Mouse (Mus musculus) forelimb bud, embryonic 11.5 days (tissue): ENCODE measurements at regions not wholly inside any gene's neighbourhood (a gene's known extent, or its start where the extent isn't known, plus 50 kb on each side); places are given as distances from the start of the nearest gene placed in this dataset.
"Not testable (repeated sequence)": the region's sequence is repeated elsewhere in the genome, so short reads cannot be mapped to it uniquely, and the experiment has no call there.

Experiments used
- DNase-seq: peaks from one replicate; pipeline ENCODE4 v3.0.0-alpha.2; 2012; ENCODE audit warnings: low read depth, low spot score

- peak; percentile 29 for DNase-seq
Measured at GRCm38 (mm10) chr2:78418561-78419338, 449.2 kb upstream of the Ube2e3 start.

GRCm38 (mm10) chr2:78416574-78417109 is 451.3 kb upstream of the Ube2e3 start:
- no peak for DNase-seq

- DNase-seq: no peak
Measured at GRCm38 (mm10) chr2:78412985-78413384, 454.9 kb upstream of the Ube2e3 start.

- DNase-seq: no peak
Measured at GRCm38 (mm10) chr2:78403890-78404289, 457.7 kb upstream of the Cwc22 start.

GRCm38 (mm10) chr2:78399236-78399635 is 453.1 kb upstream of the Cwc22 start:
- DNase-seq: no peak

GRCm38 (mm10) chr2:78396924-78397323 is 450.7 kb upstream of the Cwc22 start:
- DNase-seq: no peak

GRCm38 (mm10) chr2:78393090-78393489 is 446.9 kb upstream of the Cwc22 start:
- no peak for DNase-seq

- no peak for DNase-seq
Measured at GRCm38 (mm10) chr2:78392425-78392824, 446.2 kb upstream of the Cwc22 start.

GRCm38 (mm10) chr2:78388001-78388400 is 441.8 kb upstream of the Cwc22 start:
- no peak for DNase-seq

- DNase-seq: no peak
Measured at GRCm38 (mm10) chr2:78381234-78381633, 435.1 kb upstream of the Cwc22 start.

- no peak for DNase-seq
Measured at GRCm38 (mm10) chr2:78331736-78332475, 385.7 kb upstream of the Cwc22 start.

GRCm38 (mm10) chr2:78326091-78326490 is 379.9 kb upstream of the Cwc22 start:
- no peak for DNase-seq

- DNase-seq: no peak
Measured at GRCm38 (mm10) chr2:78322216-78322965, 376.2 kb upstream of the Cwc22 start.

GRCm38 (mm10) chr2:78311766-78312491 is 365.8 kb upstream of the Cwc22 start:
- DNase-seq: no peak

GRCm38 (mm10) chr2:78309361-78309760 is 363.2 kb upstream of the Cwc22 start:
- no peak for DNase-seq

- no peak for DNase-seq
Measured at GRCm38 (mm10) chr2:78306897-78307296, 360.7 kb upstream of the Cwc22 start.

GRCm38 (mm10) chr2:78291665-78292064 is 345.5 kb upstream of the Cwc22 start:
- DNase-seq: no peak

GRCm38 (mm10) chr2:78284806-78285205 is 338.6 kb upstream of the Cwc22 start:
- peak; percentile 58 for DNase-seq

GRCm38 (mm10) chr2:78283605-78284004 is 337.4 kb upstream of the Cwc22 start:
- DNase-seq: no peak

- DNase-seq: not testable (repeated sequence)
Measured at GRCm38 (mm10) chr2:78281846-78282245, 335.7 kb upstream of the Cwc22 start.

GRCm38 (mm10) chr2:78280219-78280915 is 334.2 kb upstream of the Cwc22 start:
- no peak for DNase-seq
